ENCODE assay signal across 15 mouse cellular contexts in the genomic region with DNA sequence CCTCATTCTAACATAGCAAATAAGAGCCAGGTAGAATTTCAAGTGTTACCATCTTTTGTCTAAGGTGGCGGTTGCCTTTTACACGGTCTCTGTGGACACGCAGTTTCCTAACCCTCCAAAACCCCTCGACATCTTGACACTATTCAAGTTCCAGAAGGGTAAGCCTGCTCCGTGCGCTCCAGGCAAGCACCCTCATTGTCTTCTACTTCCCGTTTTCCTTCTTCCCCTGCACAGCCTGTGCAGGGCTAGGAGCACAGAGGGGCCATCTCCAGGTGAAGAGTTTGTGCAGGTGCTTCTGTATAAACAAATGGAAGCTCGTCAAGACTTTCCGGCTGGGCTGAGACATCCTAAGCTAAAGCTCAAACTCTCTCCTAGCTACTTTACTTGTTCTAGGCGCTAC. TPM values are rescaled to one million over a fixed set of nuclear protein-coding genes. Genes with fewer than 3 reads are reported as not detected.
DNase-seq lines count a peak whose midpoint lies in the region; ATAC-seq lines count a peak whose summit lies in the region.
"Had no signal": no experiment of that assay in that cellular context is flagged by ENCODE, and none has a peak within 500 bp of the region (broad histone marks: within the 10 kb centered on the region; RNA-seq: fewer than 3 reads in every experiment).

No protein-coding gene starts in this region.

- H3K4me3 ChIP-seq in heart, embryonic 12.5 days, result no peak overlapping the region; the same call in 1 of the 2 replicates
- H3K4me3 ChIP-seq in heart, embryonic 11.5 days (ENCODE audit: low read depth, low read length), result no peak overlapping the region
- H3K4me3 ChIP-seq in neural tube, embryonic 11.5 days (ENCODE audit: low read depth, low read length), result no peak overlapping the region
- H3K4me3 ChIP-seq in liver, embryonic 12.5 days, result peak overlapping the region; percentile 94; the same call in 1 of the 2 replicates

- H3K27ac ChIP-seq in heart, embryonic 12.5 days (ENCODE audit: poor library complexity, severe bottlenecking), result no peak overlapping the region
- no peak overlapping the region for H3K27ac ChIP-seq in heart, embryonic 11.5 days (ENCODE audit: low read depth, low read length)
- no peak overlapping the region for H3K27ac ChIP-seq in neural tube, embryonic 11.5 days (ENCODE audit: low read depth, low read length)
- H3K27ac ChIP-seq in liver, embryonic 12.5 days, result peak overlapping the region; percentile 95

- ATAC-seq in heart, embryonic 12.5 days (ENCODE audit: insufficient number of reproducible peaks, low FRiP score), result no peak
- ATAC-seq in heart, embryonic 11.5 days (replicated peaks; ENCODE audit: insufficient number of reproducible peaks, low FRiP score, low TSS enrichment), result no peak
- ATAC-seq in neural tube, embryonic 11.5 days (ENCODE audit: insufficient read depth, low FRiP score, low TSS enrichment), result no peak
- ATAC-seq in liver, embryonic 12.5 days, result no peak

- H3K27me3 ChIP-seq in heart, embryonic 12.5 days (replicated peaks), result no peaks in the 10 kb centered on the region
- H3K27me3 ChIP-seq in heart, embryonic 11.5 days (ENCODE audit: control insufficient read depth, insufficient read depth, low read length), result no peaks in the 10 kb centered on the region
- no peaks in the 10 kb centered on the region for H3K27me3 ChIP-seq in neural tube, embryonic 11.5 days (ENCODE audit: control insufficient read depth, insufficient read depth, low read length)
- no peaks in the 10 kb centered on the region for H3K27me3 ChIP-seq in liver, embryonic 12.5 days (replicated peaks)
- H3K27me3 ChIP-seq: kidney, embryonic 15.5 days had no signal

- H3K9ac ChIP-seq in heart, embryonic 12.5 days, result no peak overlapping the region
- H3K9ac ChIP-seq in heart, embryonic 11.5 days (ENCODE audit: low read depth, low read length), result no peak overlapping the region
- no peak overlapping the region for H3K9ac ChIP-seq in neural tube, embryonic 11.5 days (ENCODE audit: low read length)
- peak overlapping the region; percentile 79; the same call in 1 of the 2 replicates for H3K9ac ChIP-seq in liver, embryonic 12.5 days

- DNase-seq in neural tube, embryonic 11.5 days (ENCODE audit: low spot score), result no peak
- no peak for DNase-seq in neural tube, embryonic 10.5 days (ENCODE audit: extremely low spot score, low spot score)
- DNase-seq in kidney, adult 18-20 months, result no peak
- DNase-seq in spleen, adult 18-20 months, result no peak
- DNase-seq: adrenal gland, postnatal 10 days; cerebellum, adult 8-10 months; gastrocnemius, postnatal 25 days; left cerebral cortex, postnatal 4 days; lung, embryonic 14.5 days; right cerebral cortex, adult 18-20 months; thymus, postnatal 25 days had no signal

- H3K4me1 ChIP-seq in heart, embryonic 12.5 days (replicated peaks), result peaks cover 24% of the 10 kb centered on the region
- H3K4me1 ChIP-seq in heart, embryonic 11.5 days (ENCODE audit: control insufficient read depth, insufficient read depth, low read length), result peaks cover 7% of the 10 kb centered on the region
- peaks cover 7% of the 10 kb centered on the region; the same call in 1 of the 2 replicates for H3K4me1 ChIP-seq in neural tube, embryonic 11.5 days (ENCODE audit: control insufficient read depth, insufficient read depth, low read length)
- peaks cover 41% of the 10 kb centered on the region for H3K4me1 ChIP-seq in liver, embryonic 12.5 days

- H3K9me3 ChIP-seq in heart, embryonic 12.5 days (replicated peaks), result no peaks in the 10 kb centered on the region
- H3K9me3 ChIP-seq in heart, embryonic 11.5 days (replicated peaks; ENCODE audit: control insufficient read depth, low read length), result no peaks in the 10 kb centered on the region
- no peaks in the 10 kb centered on the region for H3K9me3 ChIP-seq in neural tube, embryonic 11.5 days (ENCODE audit: control insufficient read depth, low read length)
- no peaks in the 10 kb centered on the region for H3K9me3 ChIP-seq in liver, embryonic 12.5 days (replicated peaks)
- H3K9me3 ChIP-seq: kidney, embryonic 15.5 days had no signal

- peaks cover 2% of the 10 kb centered on the region for H3K36me3 ChIP-seq in heart, embryonic 12.5 days
- H3K36me3 ChIP-seq in heart, embryonic 11.5 days (ENCODE audit: control insufficient read depth, insufficient read depth, low read length), result peaks cover under 1% of the 10 kb centered on the region; the same call in 1 of the 2 replicates
- peaks cover 3% of the 10 kb centered on the region; the same call in 1 of the 2 replicates for H3K36me3 ChIP-seq in neural tube, embryonic 11.5 days (ENCODE audit: control insufficient read depth, insufficient read depth, low read length)
- peaks cover 6% of the 10 kb centered on the region for H3K36me3 ChIP-seq in liver, embryonic 12.5 days

- 0 out of 2 replicates have a peak overlapping the region, but pooled peaks have one; percentile 78 for H3K4me2 ChIP-seq in heart, embryonic 12.5 days
- H3K4me2 ChIP-seq in heart, embryonic 11.5 days, result no peak overlapping the region
- H3K4me2 ChIP-seq in neural tube, embryonic 11.5 days (ENCODE audit: low read depth), result peak overlapping the region; percentile 80; the same call in 1 of the 2 replicates
- peak overlapping the region; percentile 95 for H3K4me2 ChIP-seq in liver, embryonic 12.5 days

- 89% methylated on average over 10 of the region's 10 CpGs for WGBS in heart, embryonic 12.5 days
- 87% methylated on average over 10 of the region's 10 CpGs for WGBS in heart, embryonic 11.5 days (ENCODE audit: insufficient replicate concordance)
- WGBS in neural tube, embryonic 11.5 days, result 91% methylated on average over 10 of the region's 10 CpGs
- 72% methylated on average over 10 of the region's 10 CpGs for WGBS in liver, embryonic 12.5 days (ENCODE audit: insufficient replicate concordance)

RNA-seq across cellular contexts. Expression of gene Zbed4, which starts 1.4 kb away (rescaled TPM):
- polyA plus RNA-seq in heart, embryonic 12.5 days (2016; fragmentation: Nextera tagmentation; extraction: Ambion mirVana), result 18.9 and 20.5 TPM in 2 replicates
- polyA plus RNA-seq in heart, embryonic 11.5 days (2014; fragmentation: Nextera tagmentation; extraction: Ambion mirVana), result 16.1 and 22.9 TPM in 2 replicates
- polyA plus RNA-seq in neural tube, embryonic 11.5 days (2014; fragmentation: Nextera tagmentation; extraction: Ambion mirVana), result 46.1 and 48.6 TPM in 2 replicates
- 16.5 and 17.6 TPM in 2 replicates for polyA plus RNA-seq in liver, embryonic 12.5 days (2016; fragmentation: Nextera tagmentation; extraction: Ambion mirVana)

RNA-seq across cellular contexts. Expression of gene Brd1, which starts 16.0 kb away (rescaled TPM):
- polyA plus RNA-seq in heart, embryonic 12.5 days (2016; fragmentation: Nextera tagmentation; extraction: Ambion mirVana), result 12.9 and 15.1 TPM in 2 replicates
- 15.2 and 18.2 TPM in 2 replicates for polyA plus RNA-seq in heart, embryonic 11.5 days (2014; fragmentation: Nextera tagmentation; extraction: Ambion mirVana)
- 23.4 and 25.9 TPM in 2 replicates for polyA plus RNA-seq in neural tube, embryonic 11.5 days (2014; fragmentation: Nextera tagmentation; extraction: Ambion mirVana)
- polyA plus RNA-seq in liver, embryonic 12.5 days (2016; fragmentation: Nextera tagmentation; extraction: Ambion mirVana), result 8.2 and 8.9 TPM in 2 replicates
